Mouse (Mus musculus) kidney, embryonic 16.5 days (tissue): ENCODE results near the gene Itpk1. TPM values are rescaled to one million over a fixed set of nuclear protein-coding genes. Genes with fewer than 3 reads are reported as not detected.

Source experiments
- microRNA counts: library from miRNA; unstranded; fragments of <30 nt; microRNA quantifications from one replicate; lab custom pipeline; 2016
- microRNA-seq: library from miRNA; unstranded; fragments of <30 nt; microRNA quantifications from one replicate; pipeline ENCODE4, GENCODE M21; 2016
- polyA plus RNA-seq: library from polyadenylated mRNA; unstranded; fragments of >200 nt; fragmentation: Nextera tagmentation; extraction: Ambion mirVana; gene quantifications from 2 replicates; pipeline ENCODE4 v1.2.1, GENCODE M21; 2015

Gene Itpk1
- polyA plus RNA-seq, 1 experiment from 2014 or later: 23.9 TPM

MicroRNAs encoded within 50 kb of the gene (microRNA counts, 519-probe panel; counts per million panel counts)
- microRNA mmu-miR-1936 (lab: Ali Mortazavi, UCI): 104 counts per million, percentile 35 among the panel's probes with 10 or more counts

Small RNA genes lying within 50 kb of the gene (microRNA-seq; reads per million reads assigned to microRNA genes)
- not detected for gene Mir1936

Other genes starting within 250 kb of the Itpk1 start
- 35.6 and 37.8 TPM in 2 replicates for gene Golga5, start 235.8 kb downstream of the Itpk1 start, polyA plus RNA-seq
- 5.4 and 13.7 TPM in 2 replicates for gene Chga, start 150.0 kb downstream of the Itpk1 start, polyA plus RNA-seq
- gene Moap1, start 38.7 kb upstream of the Itpk1 start, polyA plus RNA-seq: 29.3 and 32.4 TPM in 2 replicates
- 9.5 and 11.0 TPM in 2 replicates for gene Tmem251, start 38.8 kb upstream of the Itpk1 start, polyA plus RNA-seq
- gene Gm28051, start 52.8 kb upstream of the Itpk1 start, polyA plus RNA-seq: not detected in 2 replicates
- 29.3 and 34.0 TPM in 2 replicates for gene Gon7, start 52.9 kb upstream of the Itpk1 start, polyA plus RNA-seq
- gene Ubr7, start 53.0 kb upstream of the Itpk1 start, polyA plus RNA-seq: 45.6 and 47.6 TPM in 2 replicates
- gene Gm20604, start 53.7 kb upstream of the Itpk1 start, polyA plus RNA-seq: 26.6 and 27.2 TPM in 2 replicates
- gene Btbd7, start 173.5 kb upstream of the Itpk1 start, polyA plus RNA-seq: 14.5 and 17.5 TPM in 2 replicates
- gene Cox8c, start 194.4 kb upstream of the Itpk1 start, polyA plus RNA-seq: not detected in 2 replicates
- gene Unc79, start 243.9 kb upstream of the Itpk1 start, polyA plus RNA-seq: 0.17 and 0.23 TPM in 2 replicates